Mouse (Mus musculus): Measurements from ENCODE around the gene Bcl10.

Gene Bcl10

GRCm38 (mm10) chr3:145885376-145885775 is 37.2 kb upstream of the Bcl10 start:
- TF ChIP-seq POU5F1 (IDR thresholded peaks at IDR 0.05; ENCODE audit: borderline replicate concordance, low read length) (no peak), CTCF (conservative IDR thresholded peaks at IDR 0.05; ENCODE audit: low read length) (no peak), NANOG (IDR thresholded peaks at IDR 0.05; ENCODE audit: borderline replicate concordance, low read length) (no peak)
- Histone ChIP-seq H3K4me1 (replicated peaks; ENCODE audit: low read depth, low read length) (0 out of 2 replicates have a peak, but pooled peaks cover 3% of the 10 kb centered on the region), H3K9me3 (ENCODE audit: low read length) (no peaks in the 10 kb centered on the region), H3K27me3 (ENCODE audit: insufficient read depth, low read length) (no peaks in the 10 kb centered on the region), H3K36me3 (ENCODE audit: insufficient read depth, low read length) (no peaks in the 10 kb centered on the region), H3K4me3 (replicated peaks; ENCODE audit: low read length) (no peak overlapping the region)

- Histone ChIP-seq H3K27me3 (ENCODE audit: insufficient read depth, low read length) (no peaks in the 10 kb centered on the region), H3K9me3 (ENCODE audit: low read length) (no peaks in the 10 kb centered on the region), H3K36me3 (ENCODE audit: insufficient read depth, low read length) (no peaks in the 10 kb centered on the region), H3K4me1 (replicated peaks; ENCODE audit: low read depth, low read length) (0 out of 2 replicates have a peak, but pooled peaks cover 3% of the 10 kb centered on the region), H3K4me3 (replicated peaks; ENCODE audit: low read length) (no peak overlapping the region)
- TF ChIP-seq NANOG (IDR thresholded peaks at IDR 0.05; ENCODE audit: borderline replicate concordance, low read length) (no peak), POU5F1 (IDR thresholded peaks at IDR 0.05; ENCODE audit: borderline replicate concordance, low read length) (no peak), CTCF (conservative IDR thresholded peaks at IDR 0.05; ENCODE audit: low read length) (no peak)
Measured at GRCm38 (mm10) chr3:145885851-145886464, 36.6 kb upstream of the Bcl10 start.

DNA sequence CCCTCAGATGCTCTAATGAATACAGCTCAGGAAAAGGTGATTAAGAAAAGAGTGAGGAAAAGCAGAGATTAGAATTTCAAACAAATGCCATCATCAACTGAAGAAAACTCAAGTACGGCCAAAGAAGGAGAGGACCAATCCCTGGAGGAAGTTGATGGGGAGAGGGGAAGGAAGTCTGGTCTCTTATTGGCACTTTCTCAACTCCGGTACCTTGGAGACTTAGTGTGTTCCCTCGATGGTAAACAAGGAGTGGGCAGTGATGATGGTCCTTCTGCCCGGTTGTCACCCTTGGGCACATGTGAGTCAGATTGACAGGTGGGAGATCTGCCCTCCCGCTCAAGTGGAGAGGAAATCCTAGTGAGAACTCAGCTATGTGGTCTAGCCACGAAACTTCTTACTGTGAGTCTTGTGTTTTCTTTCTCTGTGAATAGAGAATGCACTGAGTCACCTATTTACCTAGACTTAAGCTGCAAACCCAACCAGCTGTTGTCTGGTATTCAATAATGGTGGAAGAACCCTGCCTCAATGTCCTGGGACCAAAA is 35.1 kb upstream of the Bcl10 start:
- Histone ChIP-seq H3K4me3 (replicated peaks; ENCODE audit: low read length) (no peak overlapping the region), H3K27me3 (ENCODE audit: insufficient read depth, low read length) (no peaks in the 10 kb centered on the region), H3K9me3 (ENCODE audit: low read length) (no peaks in the 10 kb centered on the region), H3K36me3 (ENCODE audit: insufficient read depth, low read length) (no peaks in the 10 kb centered on the region), H3K4me1 (replicated peaks; ENCODE audit: low read depth, low read length) (no peaks in the 10 kb centered on the region; the same call in 1 of the 2 replicates)
- TF ChIP-seq NANOG (IDR thresholded peaks at IDR 0.05; ENCODE audit: borderline replicate concordance, low read length) (no peak), POU5F1 (IDR thresholded peaks at IDR 0.05; ENCODE audit: borderline replicate concordance, low read length) (no peak), CTCF (conservative IDR thresholded peaks at IDR 0.05; ENCODE audit: low read length) (no peak)

DNA sequence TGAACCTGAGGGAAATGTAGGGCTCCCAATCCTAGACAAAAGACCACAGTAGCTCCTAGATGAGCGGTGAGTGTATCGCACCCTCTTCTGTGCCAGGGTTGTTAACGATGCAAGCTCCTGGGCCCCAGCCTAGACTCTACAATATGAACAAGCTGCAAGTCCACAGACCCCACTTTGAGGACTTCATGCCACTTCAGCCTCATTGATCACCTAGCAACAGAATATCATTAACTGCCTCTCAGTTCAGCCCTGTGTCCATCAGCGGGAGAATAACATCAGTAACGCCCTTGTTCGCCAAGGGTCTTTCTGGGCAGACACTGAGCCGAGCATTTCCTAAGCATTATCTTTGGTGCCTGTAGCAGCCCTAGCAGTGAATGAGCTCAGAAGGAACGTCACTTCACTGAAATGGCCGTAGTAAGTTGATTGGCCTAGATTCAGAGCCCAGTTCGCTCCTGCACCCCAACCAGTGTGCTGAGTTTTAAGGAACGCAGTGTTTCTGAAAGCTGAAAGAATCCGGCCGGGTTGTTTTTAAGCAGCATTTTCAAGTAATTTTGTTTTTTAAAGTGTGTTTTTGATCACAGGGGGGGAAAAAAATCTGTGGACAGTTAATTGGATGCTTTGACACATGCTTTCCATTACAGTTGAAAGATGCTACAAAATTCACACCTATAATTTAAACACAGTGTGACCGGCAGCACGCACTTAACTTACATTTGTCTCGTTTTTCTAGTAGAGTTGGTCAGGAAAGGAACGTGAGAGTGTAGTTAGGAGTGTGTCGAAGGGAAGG is 32.1 kb upstream of the Bcl10 start:
- no peaks in the 10 kb centered on the region for H3K9me3 ChIP-seq (ENCODE audit: low read length)
- H3K36me3 ChIP-seq (ENCODE audit: insufficient read depth, low read length): no peaks in the 10 kb centered on the region
- H3K4me3 ChIP-seq (replicated peaks; ENCODE audit: low read length): no peak overlapping the region
- TF ChIP-seq POU5F1 (IDR thresholded peaks at IDR 0.05; ENCODE audit: borderline replicate concordance, low read length) (no peak), CTCF (conservative IDR thresholded peaks at IDR 0.05; ENCODE audit: low read length) (no peak), NANOG (IDR thresholded peaks at IDR 0.05; ENCODE audit: borderline replicate concordance, low read length) (no peak)
- no peaks in the 10 kb centered on the region; the same call in 1 of the 2 replicates for H3K4me1 ChIP-seq (replicated peaks; ENCODE audit: low read depth, low read length)
- no peaks in the 10 kb centered on the region for H3K27me3 ChIP-seq (ENCODE audit: insufficient read depth, low read length)

GRCm38 (mm10) chr3:145892451-145892850 is 30.2 kb upstream of the Bcl10 start:
- Histone ChIP-seq H3K27me3 (ENCODE audit: insufficient read depth, low read length) (no peaks in the 10 kb centered on the region), H3K4me1 (replicated peaks; ENCODE audit: low read depth, low read length) (no peaks in the 10 kb centered on the region; the same call in 1 of the 2 replicates), H3K36me3 (ENCODE audit: insufficient read depth, low read length) (no peaks in the 10 kb centered on the region), H3K9me3 (ENCODE audit: low read length) (no peaks in the 10 kb centered on the region), H3K4me3 (replicated peaks; ENCODE audit: low read length) (no peak overlapping the region)
- no peak for TF ChIP-seq POU5F1 (IDR thresholded peaks at IDR 0.05; ENCODE audit: borderline replicate concordance, low read length)
- no peak for TF ChIP-seq CTCF (conservative IDR thresholded peaks at IDR 0.05; ENCODE audit: low read length)
- TF ChIP-seq NANOG (IDR thresholded peaks at IDR 0.05; ENCODE audit: borderline replicate concordance, low read length): no peak

- H3K4me3 ChIP-seq (replicated peaks; ENCODE audit: low read length): no peak overlapping the region
- H3K9me3 ChIP-seq (ENCODE audit: low read length): no peaks in the 10 kb centered on the region
- no peaks in the 10 kb centered on the region; the same call in 1 of the 2 replicates for H3K4me1 ChIP-seq (replicated peaks; ENCODE audit: low read depth, low read length)
- TF ChIP-seq POU5F1 (IDR thresholded peaks at IDR 0.05; ENCODE audit: borderline replicate concordance, low read length) (no peak), CTCF (conservative IDR thresholded peaks at IDR 0.05; ENCODE audit: low read length) (no peak), NANOG (IDR thresholded peaks at IDR 0.05; ENCODE audit: borderline replicate concordance, low read length) (no peak)
- H3K36me3 ChIP-seq (ENCODE audit: insufficient read depth, low read length): no peaks in the 10 kb centered on the region
- H3K27me3 ChIP-seq (ENCODE audit: insufficient read depth, low read length): no peaks in the 10 kb centered on the region
Measured at GRCm38 (mm10) chr3:145894131-145894530, 28.5 kb upstream of the Bcl10 start.

GRCm38 (mm10) chr3:145897749-145898148 is 24.9 kb upstream of the Bcl10 start:
- Histone ChIP-seq H3K36me3 (ENCODE audit: insufficient read depth, low read length) (no peaks in the 10 kb centered on the region), H3K4me1 (replicated peaks; ENCODE audit: low read depth, low read length) (no peaks in the 10 kb centered on the region), H3K4me3 (replicated peaks; ENCODE audit: low read length) (no peak overlapping the region), H3K9me3 (ENCODE audit: low read length) (no peaks in the 10 kb centered on the region), H3K27me3 (ENCODE audit: insufficient read depth, low read length) (no peaks in the 10 kb centered on the region)
- no peak for TF ChIP-seq NANOG (IDR thresholded peaks at IDR 0.05; ENCODE audit: borderline replicate concordance, low read length)
- no peak for TF ChIP-seq POU5F1 (IDR thresholded peaks at IDR 0.05; ENCODE audit: borderline replicate concordance, low read length)
- TF ChIP-seq CTCF (conservative IDR thresholded peaks at IDR 0.05; ENCODE audit: low read length): no peak

GRCm38 (mm10) chr3:145899832-145900231 is 22.8 kb upstream of the Bcl10 start:
- no peak for TF ChIP-seq NANOG (IDR thresholded peaks at IDR 0.05; ENCODE audit: borderline replicate concordance, low read length)
- TF ChIP-seq CTCF (conservative IDR thresholded peaks at IDR 0.05; ENCODE audit: low read length): no peak
- no peak for TF ChIP-seq POU5F1 (IDR thresholded peaks at IDR 0.05; ENCODE audit: borderline replicate concordance, low read length)
- no peaks in the 10 kb centered on the region for H3K9me3 ChIP-seq (ENCODE audit: low read length)
- H3K36me3 ChIP-seq (ENCODE audit: insufficient read depth, low read length): no peaks in the 10 kb centered on the region
- no peaks in the 10 kb centered on the region for H3K4me1 ChIP-seq (replicated peaks; ENCODE audit: low read depth, low read length)
- no peaks in the 10 kb centered on the region for H3K27me3 ChIP-seq (ENCODE audit: insufficient read depth, low read length)
- no peak overlapping the region for H3K4me3 ChIP-seq (replicated peaks; ENCODE audit: low read length)
